Mouse (Mus musculus) ovary, postnatal 36 days (tissue): ENCODE results near the gene Ppp1r1a.

Experiments
- DNase-seq: peaks from one replicate; pipeline ENCODE4 v3.0.0; 2022; ENCODE audit warnings: low spot score, mixed read lengths

Ppp1r1a gene

DNA sequence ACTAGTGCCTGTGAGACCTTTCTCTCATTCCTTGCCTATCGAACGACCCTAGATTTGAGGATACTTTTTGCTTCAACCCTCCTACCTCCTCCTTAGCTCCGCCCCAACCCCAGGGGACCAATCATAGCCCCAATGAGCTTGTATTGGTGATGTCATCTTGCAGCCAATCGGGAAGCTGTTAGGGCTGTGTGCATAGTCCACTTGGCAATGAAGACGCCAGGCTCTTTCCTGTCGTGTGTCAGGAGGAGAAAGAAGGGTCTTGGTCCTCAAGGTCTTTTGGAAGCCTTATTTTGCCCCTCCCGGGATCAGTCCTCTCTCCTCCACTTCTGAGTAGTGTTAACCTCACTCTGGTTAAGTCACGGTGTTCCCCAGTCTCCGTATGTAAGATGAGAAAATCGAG lies 23.7 kb downstream of the Ppp1r1a start:
- peak; percentile 50 for DNase-seq

DNA sequence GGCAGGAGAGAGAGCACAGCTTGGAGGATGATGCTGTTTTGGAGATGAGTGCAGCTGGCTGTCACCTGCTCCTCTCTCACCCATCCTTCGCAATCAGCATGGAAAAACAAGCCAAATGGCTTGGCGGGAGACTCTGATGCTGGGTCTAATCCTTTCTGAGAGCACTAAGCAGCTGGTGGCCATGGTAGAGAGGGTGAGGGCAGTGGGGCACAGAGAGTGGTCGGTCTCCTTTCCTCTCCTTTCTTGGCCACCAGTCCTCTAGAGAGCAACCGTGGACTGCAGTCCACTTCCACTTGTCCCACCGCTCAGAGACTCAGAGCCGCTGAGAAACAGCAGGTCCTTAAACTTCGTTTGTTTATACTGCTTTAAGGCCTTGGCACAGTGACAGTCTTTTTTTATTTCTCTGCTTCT lies 24.2 kb downstream of the Ppp1r1a start:
- no peak for DNase-seq

DNA sequence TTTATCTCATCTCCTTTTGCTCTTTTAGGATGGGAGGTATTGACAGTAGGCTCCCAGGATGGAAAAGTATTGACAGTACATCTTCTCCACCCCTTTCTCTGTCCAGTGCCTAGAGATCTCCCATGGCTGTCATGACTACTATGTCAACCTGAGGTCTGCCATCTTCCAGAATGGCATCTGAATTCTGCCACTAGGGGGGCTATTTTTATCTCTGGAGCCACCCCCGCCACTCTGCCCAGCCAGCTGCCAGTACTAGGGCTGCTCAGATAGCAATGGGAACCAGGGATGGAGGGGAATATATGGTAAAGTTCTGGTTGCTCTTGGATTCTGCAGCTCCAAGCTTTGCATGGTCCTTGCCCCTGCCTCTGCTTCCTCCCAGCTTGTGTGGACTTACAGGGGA lies 26.2 kb downstream of the Ppp1r1a start:
- no peak for DNase-seq

DNA sequence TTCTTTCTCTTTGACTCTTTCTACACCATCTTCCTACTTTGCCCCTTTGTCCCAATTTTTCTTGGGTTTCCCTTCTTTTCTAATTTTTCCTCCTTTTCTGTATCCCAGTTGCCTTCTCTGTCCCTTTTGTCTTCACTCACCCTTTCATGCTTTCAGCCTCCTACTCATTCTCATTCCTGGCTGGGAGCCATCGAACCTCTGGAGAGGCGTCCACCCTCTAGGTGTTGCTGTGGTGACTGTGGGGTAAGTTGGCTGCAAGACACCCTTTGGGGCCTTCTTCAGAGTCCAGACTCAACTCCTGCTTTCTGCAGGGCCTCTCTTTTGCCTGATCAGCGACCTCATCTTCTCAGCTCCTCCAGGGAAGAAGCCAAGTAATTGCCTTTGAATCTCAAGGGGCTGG lies 28.5 kb downstream of the Ppp1r1a start:
- no peak for DNase-seq

DNA sequence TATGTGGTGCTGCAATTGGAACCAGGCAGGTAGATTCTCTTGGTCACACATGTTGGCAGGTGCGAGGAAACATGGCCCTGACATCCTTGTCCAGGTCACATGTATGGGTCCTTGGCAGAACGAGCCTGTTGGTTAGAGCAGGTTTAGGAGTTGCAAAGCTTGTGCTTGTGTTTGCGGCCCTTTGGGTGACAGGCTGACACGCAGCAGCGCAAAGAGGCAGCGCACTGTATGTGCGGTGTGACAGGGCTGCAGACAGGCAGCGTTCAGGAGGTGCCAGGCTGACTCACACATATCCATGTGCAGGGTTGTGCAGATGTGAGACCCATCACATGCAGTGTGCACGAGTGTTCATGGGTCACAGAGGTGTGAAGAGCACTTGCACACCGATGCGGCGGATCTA lies 34.1 kb downstream of the Ppp1r1a start:
- no peak for DNase-seq

DNA sequence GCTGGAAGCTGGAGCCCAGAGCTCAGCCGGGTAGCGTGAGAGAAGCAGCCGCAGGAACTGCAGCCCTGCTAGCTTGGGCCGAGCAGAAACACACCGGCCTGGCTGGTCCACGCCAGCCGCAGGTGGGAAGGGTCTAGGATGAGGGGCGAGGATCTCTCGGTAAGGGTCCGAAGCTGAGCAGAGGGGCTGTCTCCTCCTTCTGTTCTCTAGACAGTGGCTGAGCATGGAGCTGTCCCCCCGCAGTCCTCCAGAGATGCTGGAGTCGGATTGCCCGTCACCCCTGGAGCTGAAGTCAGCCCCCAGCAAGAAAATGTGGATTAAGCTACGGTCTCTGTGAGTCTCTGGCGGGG lies 34.6 kb downstream of the Ppp1r1a start:
- no peak for DNase-seq

DNA sequence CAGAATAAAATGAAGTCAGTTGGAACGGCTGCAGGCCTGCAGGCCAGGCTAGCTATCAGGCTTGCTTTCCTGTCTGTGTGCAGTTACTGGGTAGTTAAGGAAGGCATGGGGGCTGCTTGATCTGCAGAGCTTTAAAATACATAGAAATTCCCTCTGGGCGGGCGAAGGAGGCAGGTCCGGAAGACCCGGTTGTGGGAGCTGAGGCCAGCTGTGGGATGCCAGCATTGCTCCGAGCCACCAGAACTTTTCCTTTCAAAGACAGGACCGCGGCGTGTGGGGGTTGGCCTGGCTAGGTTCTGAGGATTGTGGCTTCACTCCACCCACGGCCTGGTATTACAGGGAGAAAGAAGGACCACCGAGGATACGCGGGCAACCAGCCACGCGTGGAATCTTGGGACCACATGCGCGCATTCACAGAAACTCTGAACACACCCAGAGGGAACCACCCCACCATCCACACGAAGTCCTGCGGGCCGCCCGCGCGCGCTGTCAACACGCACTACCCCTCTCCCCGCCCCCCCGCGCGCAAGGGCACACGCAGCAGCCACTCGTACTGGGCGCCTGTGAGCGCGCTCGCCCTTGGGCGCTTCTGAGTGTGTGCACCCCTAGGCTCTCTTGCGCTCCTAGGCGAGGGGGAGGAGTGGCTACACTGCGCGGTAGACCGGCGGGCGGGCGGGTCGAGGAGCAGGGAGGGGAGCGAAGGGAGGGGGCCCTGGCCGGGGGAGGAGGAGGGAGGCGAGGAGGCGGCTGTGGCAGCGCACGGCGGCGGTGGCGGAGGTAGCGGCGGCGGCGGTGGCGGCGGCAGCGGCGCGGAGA lies 35.2 kb downstream of the Ppp1r1a start, which contains the start of gene Pde1b:
Gene Pde1b, plus strand, starts transcription at position 600 of the 816 bp plus-strand sequence.
- peak; percentile 75 for DNase-seq

DNA sequence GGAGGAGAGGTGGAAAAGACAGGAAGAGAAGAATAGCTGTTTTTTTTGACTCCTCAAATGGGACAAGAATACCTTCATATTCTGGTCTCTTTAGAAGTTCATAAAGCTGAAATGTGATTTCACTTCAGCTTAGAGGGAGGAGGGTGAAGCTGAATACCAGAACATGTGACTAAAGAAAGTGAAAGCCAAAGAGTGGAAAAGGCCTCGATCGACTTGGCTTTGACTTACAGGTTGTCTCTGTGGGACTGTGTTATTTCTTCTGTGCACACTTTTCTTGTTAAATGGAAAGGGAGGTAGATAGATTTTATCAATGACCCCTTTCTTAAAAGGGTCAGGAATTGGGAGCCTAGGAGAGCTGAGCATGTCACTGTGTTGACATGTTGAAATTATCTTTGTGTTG lies 36.6 kb downstream of the Ppp1r1a start:
- no peak for DNase-seq

DNA sequence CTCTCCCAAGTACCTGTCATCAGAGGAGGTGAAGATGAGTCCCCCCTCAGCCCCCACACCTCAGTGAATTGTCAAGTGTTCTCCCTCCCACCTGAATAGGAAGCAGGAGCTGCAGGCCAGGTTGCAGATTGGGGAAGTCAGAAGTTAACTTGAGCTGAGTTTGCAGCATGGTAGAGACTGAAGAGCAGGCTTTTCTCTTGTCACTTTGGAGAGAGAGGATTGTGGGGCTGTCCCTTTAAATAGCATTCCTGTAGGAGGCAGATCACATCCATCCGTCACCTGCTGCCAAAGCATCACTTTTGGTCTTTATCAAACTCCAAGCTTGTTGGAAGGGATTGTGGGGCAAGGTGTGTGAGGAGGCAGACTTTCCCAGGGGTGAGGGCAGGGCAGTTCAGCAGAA lies 37.1 kb downstream of the Ppp1r1a start:
- DNase-seq = no peak

DNA sequence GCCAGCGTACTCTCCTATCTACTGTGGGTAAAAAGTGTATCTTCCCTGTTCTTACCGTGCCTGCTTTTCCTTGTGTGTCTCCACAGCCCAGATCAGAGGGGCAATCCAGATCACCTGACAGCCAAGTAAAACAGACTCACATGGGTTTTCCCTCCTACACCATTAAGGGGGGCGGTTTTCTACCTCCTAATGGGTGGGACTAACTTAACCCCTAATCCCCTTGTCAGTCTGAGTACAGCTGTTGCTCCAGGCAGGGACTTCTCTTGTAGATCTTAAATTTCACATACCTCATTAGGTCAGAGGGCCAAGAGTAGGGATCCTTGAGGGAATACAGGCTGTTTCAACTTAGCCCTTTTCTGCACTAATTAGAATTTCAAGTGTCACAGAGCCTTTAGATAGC lies 39.6 kb downstream of the Ppp1r1a start:
- no peak for DNase-seq

DNA sequence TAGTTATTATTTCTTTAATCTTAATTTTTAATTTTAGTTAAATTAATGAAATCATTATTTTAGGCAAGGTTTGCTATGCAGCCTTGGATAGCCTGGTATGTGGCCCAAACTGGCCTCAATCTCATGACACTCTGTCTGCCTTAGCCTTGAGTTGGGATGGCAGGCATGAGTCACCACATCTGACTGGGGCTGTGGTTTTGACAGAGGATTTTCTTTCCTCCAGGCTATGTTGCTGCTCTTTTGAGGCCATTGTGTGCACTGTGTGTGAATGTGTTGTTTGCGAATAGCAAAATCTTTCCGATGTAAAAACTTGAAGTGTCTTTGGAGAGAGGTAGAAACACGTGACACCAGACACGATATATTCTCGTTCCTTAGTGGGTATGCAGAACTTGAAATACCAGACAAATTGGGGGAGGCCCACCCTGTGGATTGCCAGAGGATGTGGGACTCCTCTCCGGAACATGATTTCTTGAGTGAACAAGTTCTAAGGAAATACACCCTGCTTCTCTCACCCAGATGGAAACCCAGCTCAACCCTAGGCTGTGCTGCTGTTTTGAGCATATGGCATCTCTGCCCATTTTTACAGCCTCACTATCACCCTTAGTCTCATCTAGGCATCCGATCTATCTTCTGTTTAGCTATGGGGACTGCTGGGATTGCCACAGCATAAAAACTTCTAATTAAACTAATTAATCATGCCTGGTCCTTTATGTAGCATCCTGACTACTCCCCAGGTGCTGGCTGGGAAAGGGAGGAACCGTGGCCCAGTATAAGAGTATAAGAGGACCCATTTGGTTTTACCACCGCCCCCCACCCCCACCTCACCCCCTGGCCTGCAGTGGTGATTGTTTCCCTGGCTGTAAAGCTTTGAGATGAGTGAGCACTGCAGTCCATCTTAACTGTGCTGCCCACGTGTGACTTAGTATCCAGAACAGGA lies 41.3 kb downstream of the Ppp1r1a start:
- DNase-seq = no peak

DNA sequence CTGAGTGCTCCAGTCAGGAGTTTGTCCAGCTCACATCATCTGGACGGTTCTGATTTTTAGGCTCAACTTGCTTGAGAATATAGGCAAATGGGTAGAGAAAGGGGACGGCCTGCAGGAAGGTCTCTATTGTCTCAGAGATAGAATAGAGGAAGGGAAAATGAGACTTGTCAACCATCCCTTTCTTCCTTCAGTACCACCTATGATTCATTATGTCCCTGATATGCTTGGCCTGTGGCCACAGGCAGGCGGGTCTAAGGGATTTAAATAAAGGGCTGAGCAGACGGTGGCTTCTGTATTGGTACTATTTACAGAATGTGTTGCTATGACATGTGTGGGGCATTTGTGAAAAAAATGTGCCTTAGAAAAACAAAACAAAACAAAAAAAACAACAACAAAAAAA lies 49.5 kb downstream of the Ppp1r1a start:
- no peak for DNase-seq

DNA sequence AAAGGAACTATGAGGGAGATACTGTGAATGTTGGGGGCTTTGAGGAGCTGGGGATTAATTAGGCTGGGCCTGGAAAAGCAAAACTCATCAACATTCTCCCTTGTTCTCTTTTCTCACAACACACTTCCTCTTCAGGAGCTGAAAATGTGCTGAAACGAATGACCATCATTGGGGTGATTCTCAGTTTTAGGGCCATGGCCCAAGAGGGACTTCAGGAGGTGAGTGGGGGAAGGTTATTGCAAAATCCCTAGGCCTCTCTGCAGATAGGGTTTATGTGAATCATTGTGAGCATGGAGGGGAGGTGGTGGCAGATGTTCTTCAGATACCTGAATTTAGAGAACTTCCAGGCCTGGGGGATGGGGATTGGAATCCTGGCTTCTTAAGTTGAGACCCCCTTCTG lies 51.1 kb downstream of the Ppp1r1a start:
- no peak for DNase-seq

DNA sequence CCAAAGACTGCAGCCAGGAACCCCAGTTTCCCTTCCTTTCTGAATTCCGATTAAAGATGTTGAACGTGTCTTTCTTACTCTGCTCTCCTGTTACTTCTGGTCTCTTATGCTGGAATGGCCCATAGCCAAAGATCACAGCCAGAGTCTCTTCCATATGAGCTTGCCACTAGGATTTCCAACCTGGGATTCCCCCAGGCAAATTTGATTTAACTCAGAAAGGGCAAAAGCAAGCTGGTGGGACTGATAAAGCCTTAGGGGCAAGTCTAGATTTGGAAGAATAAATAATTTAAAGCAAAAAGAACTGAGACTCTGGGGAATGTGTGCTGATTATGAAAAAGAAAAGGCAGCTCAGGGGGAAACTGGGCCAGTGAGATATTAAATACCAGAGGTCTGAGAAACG lies 52.7 kb downstream of the Ppp1r1a start:
- no peak for DNase-seq

DNA sequence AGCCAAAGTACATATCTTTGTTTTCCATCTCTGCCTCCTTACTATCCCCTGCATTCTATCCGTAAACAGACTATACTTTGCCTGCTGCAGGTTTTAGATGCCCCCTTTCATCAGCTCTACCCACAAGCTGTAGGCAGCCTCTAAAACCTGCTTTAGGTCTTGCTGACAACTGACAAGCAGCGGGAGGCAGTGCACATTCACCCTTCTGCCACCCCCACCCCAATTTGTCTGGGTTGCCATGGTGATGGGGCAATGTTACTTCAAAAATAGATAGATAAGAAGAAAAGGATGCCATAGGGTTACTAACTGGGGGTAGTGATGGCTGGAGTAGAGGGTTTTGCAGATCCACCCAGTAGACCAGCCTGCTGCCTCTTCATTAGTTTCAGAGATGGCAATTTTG lies 53.3 kb downstream of the Ppp1r1a start:
- DNase-seq = no peak

DNA sequence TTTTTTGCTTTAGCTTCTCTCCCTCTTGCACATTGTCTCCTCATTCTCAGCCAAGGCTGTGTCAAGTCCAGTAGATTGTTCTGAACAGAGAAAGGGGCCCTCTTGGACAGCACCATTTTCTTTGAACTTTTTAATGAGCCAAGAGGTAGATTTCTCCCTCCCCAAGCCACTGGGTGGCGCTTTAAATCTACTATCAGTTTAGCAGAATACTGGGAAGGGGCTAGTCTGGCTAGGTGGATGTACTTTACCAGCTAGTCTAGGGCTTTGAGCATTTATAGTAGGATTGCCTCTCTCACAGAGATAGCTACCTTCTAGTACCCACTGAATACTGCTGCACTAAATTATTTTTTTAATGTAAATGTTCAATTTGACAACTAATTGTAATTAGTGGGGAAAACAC lies 55.3 kb downstream of the Ppp1r1a start:
- DNase-seq = no peak
